Mouse (Mus musculus) G1E (cell line): ENCODE results near the gene Hic1. TPM values are rescaled to one million over a fixed set of nuclear protein-coding genes. Genes with fewer than 3 reads are reported as not detected.

Source experiments
- ATAC-seq: 2 replicates; pipeline ENCODE4 v1.8.0; 2016; ENCODE audit warnings: mild to moderate bottlenecking; ENCODE audit not compliant: insufficient number of reproducible peaks, poor library complexity, low FRiP score, severe bottlenecking; ENCODE audit errors: extremely low read depth
- DNase-seq: peaks from one replicate; pipeline ENCODE4 v3.0.0; 2012; ENCODE audit warnings: low spot score
- H3K27me3 ChIP-seq: 2 replicates; pipeline ENCODE4 v1.6.1; 2012; ENCODE audit warnings: mild to moderate bottlenecking, low read length, inconsistent platforms; ENCODE audit not compliant: insufficient read depth
- H3K36me3 ChIP-seq: replicated peaks from 2 replicates; pipeline ENCODE3; 2012; ENCODE audit warnings: mild to moderate bottlenecking, inconsistent platforms
- H3K4me1 ChIP-seq: 2 replicates; pipeline ENCODE4 v1.6.1; 2012; ENCODE audit warnings: low read depth, low read length, inconsistent platforms, mixed read lengths; ENCODE audit not compliant: insufficient read depth
- H3K4me3 ChIP-seq: 2 replicates; pipeline ENCODE4 v1.5.1; 2012; ENCODE audit warnings: low read depth, mild to moderate bottlenecking, inconsistent platforms, low read length, moderate library complexity, mixed read lengths
- H3K9me3 ChIP-seq: replicated peaks from 2 replicates; pipeline ENCODE4 v1.6.1; 2012; ENCODE audit warnings: inconsistent platforms
- CTCF ChIP-seq: IDR thresholded peaks from 2 replicates; pipeline ENCODE4 v1.5.1; 2012; ENCODE audit warnings: low read depth, low read length, inconsistent platforms, mixed read lengths
- GATA1 ChIP-seq: IDR thresholded peaks from 2 replicates; pipeline ENCODE4 v1.6.1; 2012; ENCODE audit warnings: borderline replicate concordance, low read length, inconsistent platforms, mixed read lengths
- GATA2 ChIP-seq: IDR thresholded peaks from 2 replicates; pipeline ENCODE4 v1.6.1; 2012; ENCODE audit warnings: low read depth, low read length, inconsistent platforms, borderline replicate concordance
- POLR2AphosphoS5 ChIP-seq: IDR thresholded peaks from 2 replicates; pipeline ENCODE4 v1.6.1; 2012; ENCODE audit warnings: low read depth, low read length, inconsistent platforms; ENCODE audit not compliant: insufficient replicate concordance
- TAL1 ChIP-seq: conservative IDR thresholded peaks from 2 replicates; pipeline ENCODE4 v1.6.1; 2012; ENCODE audit warnings: low read depth, low read length, inconsistent platforms, mixed read lengths
- polyA plus RNA-seq: library from polyadenylated mRNA; stranded (reverse); fragments of >175 nt; gene quantifications from 2 replicates; pipeline ENCODE4 v1.2.3, GENCODE M21; 2012
- total RNA-seq, 2 experiments: library from RNA; stranded (forward) in 1 of 2; stranded (reverse) in 1 of 2; fragments of 200-1000 nt in 1 of 2; fragments of >200 nt in 1 of 2; fragmentation: Nextera tagmentation in 1 of 2; gene quantifications; 2 replicates each; pipeline ENCODE4 v1.2.3; 2014 to 2017

Gene Hic1
- total and polyA plus RNA-seq, 3 experiments = 0.05 to 0.22 TPM; not detected in 1

GRCm38 (mm10) chr11:75116379-75116778 lies 52.9 kb downstream of the Hic1 start:
- Histone ChIP-seq H3K4me1 (no peaks in the 10 kb centered on the region), H3K27me3 (no peaks in the 10 kb centered on the region), H3K9me3 (no peaks in the 10 kb centered on the region), H3K36me3 (peaks cover 38% of the 10 kb centered on the region), H3K4me3 (no peak overlapping the region)
- ATAC-seq (no peak), DNase-seq (no peak)
- TF ChIP-seq CTCF (no peak), GATA2 (no peak), GATA1 (no peak), TAL1 (no peak), POLR2AphosphoS5 (no peak)

Other genes with a start within 250 kb of the Hic1 start
- 42.1 and 54.4 TPM in 2 replicates for gene Smg6, start 243.7 kb downstream of the Hic1 start, total RNA-seq (2014; fragmentation: Nextera tagmentation)
- 15.2 and 17.4 TPM in 2 replicates for gene Smg6, start 243.7 kb downstream of the Hic1 start, total RNA-seq (2017)
- 51.7 and 54.3 TPM in 2 replicates for gene Smg6, start 243.7 kb downstream of the Hic1 start, polyA plus RNA-seq
- gene Srr, start 243.6 kb downstream of the Hic1 start, total RNA-seq (2014; fragmentation: Nextera tagmentation) = 24.7 and 27.3 TPM in 2 replicates
- 4.4 and 6.0 TPM in 2 replicates for gene Srr, start 243.6 kb downstream of the Hic1 start, total RNA-seq (2017)
- gene Srr, start 243.6 kb downstream of the Hic1 start, polyA plus RNA-seq = 2.8 and 3.0 TPM in 2 replicates
- 21.0 and 21.8 TPM in 2 replicates for gene Ovca2, start 9.3 kb upstream of the Hic1 start, total RNA-seq (2014; fragmentation: Nextera tagmentation)
- 20.9 and 21.7 TPM in 2 replicates for gene Ovca2, start 9.3 kb upstream of the Hic1 start, total RNA-seq (2017)
- gene Ovca2, start 9.3 kb upstream of the Hic1 start, polyA plus RNA-seq = 2.0 and 2.4 TPM in 2 replicates
- gene Dph1, start 21.7 kb upstream of the Hic1 start, total RNA-seq (2014; fragmentation: Nextera tagmentation) = 4.7 and 10.0 TPM in 2 replicates
- gene Dph1, start 21.7 kb upstream of the Hic1 start, total RNA-seq (2017) = 6.1 and 8.7 TPM in 2 replicates
- gene Dph1, start 21.7 kb upstream of the Hic1 start, polyA plus RNA-seq = 61.5 and 93.9 TPM in 2 replicates
- not detected in 2 replicates for gene Rtn4rl1, start 24.3 kb upstream of the Hic1 start, total RNA-seq (2014; fragmentation: Nextera tagmentation)
- not detected in 2 replicates for gene Rtn4rl1, start 24.3 kb upstream of the Hic1 start, total RNA-seq (2017)
- not detected in 2 replicates for gene Rtn4rl1, start 24.3 kb upstream of the Hic1 start, polyA plus RNA-seq
- gene Rpa1, start 178.8 kb upstream of the Hic1 start, total RNA-seq (2014; fragmentation: Nextera tagmentation) = 94.0 and 105 TPM in 2 replicates
- 284 and 317 TPM in 2 replicates for gene Rpa1, start 178.8 kb upstream of the Hic1 start, total RNA-seq (2017)
- gene Rpa1, start 178.8 kb upstream of the Hic1 start, polyA plus RNA-seq = 97.4 and 130 TPM in 2 replicates
- 6.3 and 12.4 TPM in 2 replicates for gene Smyd4, start 178.9 kb upstream of the Hic1 start, total RNA-seq (2014; fragmentation: Nextera tagmentation)
- 14.8 and 15.0 TPM in 2 replicates for gene Smyd4, start 178.9 kb upstream of the Hic1 start, total RNA-seq (2017)
- 1.1 TPM in 2 replicates for gene Smyd4, start 178.9 kb upstream of the Hic1 start, polyA plus RNA-seq